Mouse (Mus musculus) limb, embryonic 13.5 days (tissue): ENCODE measurements around the gene Samd1. TPM values are rescaled to one million over a fixed set of nuclear protein-coding genes. Genes with fewer than 3 reads are reported as not detected.

Experiments used
- ATAC-seq: fragments of 200-750 bp; cut with Nextera tagmentation; 2 replicates; pipeline ENCODE4 v1.8.0; 2017; ENCODE audit warnings: low read depth, moderate number of reproducible peaks, moderate TSS enrichment; ENCODE audit not compliant: low FRiP score
- H3K27ac ChIP-seq: fragments of 300-500 bp; sonication (generic); 2 replicates; pipeline ENCODE4 v1.5.1; 2015; ENCODE audit warnings: inconsistent platforms, mild to moderate bottlenecking, moderate library complexity
- H3K27me3 ChIP-seq: fragments of 300-500 bp; sonication (generic); 2 replicates; pipeline ENCODE4 v1.6.1; 2015; ENCODE audit warnings: mild to moderate bottlenecking, inconsistent platforms
- H3K36me3 ChIP-seq: fragments of 300-500 bp; sonication (generic); 2 replicates; pipeline ENCODE4 v1.6.1; 2015; ENCODE audit warnings: inconsistent platforms, mild to moderate bottlenecking, moderate library complexity
- H3K4me1 ChIP-seq: fragments of 300-500 bp; sonication (generic); 2 replicates; pipeline ENCODE4 v1.6.1; 2015; ENCODE audit warnings: inconsistent platforms
- H3K4me2 ChIP-seq: fragments of 300-500 bp; sonication (generic); replicated peaks from 2 replicates; pipeline ENCODE4 v1.6.1; 2015; ENCODE audit warnings: inconsistent platforms, mild to moderate bottlenecking, moderate library complexity
- H3K4me3 ChIP-seq: fragments of 300-500 bp; sonication (generic); 2 replicates; pipeline ENCODE4 v1.5.1; 2015; ENCODE audit warnings: moderate library complexity, mild to moderate bottlenecking, inconsistent platforms
- H3K9ac ChIP-seq: fragments of 300-500 bp; sonication (generic); 2 replicates; pipeline ENCODE4 v1.6.1; 2015; ENCODE audit warnings: mild to moderate bottlenecking, inconsistent platforms
- H3K9me3 ChIP-seq: fragments of 300-500 bp; sonication (generic); 2 replicates; pipeline ENCODE4 v1.6.1; 2016; ENCODE audit warnings: inconsistent platforms
- WGBS: fragments of 180-500 bp; shearing (Covaris S2); methylation state at CpG from one replicate; pipeline ENCODE4 v1.1.7; 2015; 5-methylcytosine and 5-hydroxymethylcytosine counted together
- microRNA counts: library from miRNA; unstranded; fragments of <30 nt; microRNA quantifications from one replicate; lab custom pipeline; 2016
- microRNA-seq: library from miRNA; unstranded; fragments of <30 nt; microRNA quantifications from one replicate; pipeline ENCODE4, GENCODE M21; 2016
- polyA plus RNA-seq: library from polyadenylated mRNA; unstranded; fragments of >200 nt; fragmentation: Nextera tagmentation; extraction: Ambion mirVana; gene quantifications from 2 replicates; pipeline ENCODE4 v1.2.1, GENCODE M21; 2015

Samd1 gene
- polyA plus RNA-seq, 1 experiment from 2014 or later: 12.4 TPM

DNA sequence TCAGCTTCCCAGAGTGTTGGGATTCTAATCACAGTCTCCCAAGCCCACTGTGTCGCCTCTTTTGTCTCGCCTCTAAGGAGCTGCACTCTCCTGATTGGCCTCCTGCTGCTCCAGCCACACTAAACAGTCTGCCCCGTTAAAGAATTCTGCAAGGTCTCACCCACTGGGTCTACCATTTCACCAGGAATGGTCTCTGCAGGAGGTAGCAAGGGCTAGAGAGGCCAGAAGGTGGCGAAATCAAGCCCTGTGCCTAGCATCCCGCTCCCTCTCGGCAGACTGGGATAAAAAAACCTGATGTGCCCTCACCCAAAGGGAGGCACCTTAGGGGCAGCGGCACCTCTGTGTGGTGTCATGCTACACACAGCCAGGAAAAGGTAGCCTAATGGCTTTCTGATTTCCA, 46.6 kb downstream of the Samd1 start:
- H3K27me3 ChIP-seq: peaks cover 82% of the 10 kb centered on the region
- no peak overlapping the region for H3K4me3 ChIP-seq
- no peak overlapping the region for H3K4me2 ChIP-seq
- WGBS: 8% methylated on average over 7 of the region's 7 CpGs
- no peak overlapping the region for H3K27ac ChIP-seq
- H3K36me3 ChIP-seq: no peaks in the 10 kb centered on the region
- peaks cover 22% of the 10 kb centered on the region for H3K4me1 ChIP-seq
- no peaks in the 10 kb centered on the region for H3K9me3 ChIP-seq
- no peak overlapping the region for H3K9ac ChIP-seq
- ATAC-seq: no peak

DNA sequence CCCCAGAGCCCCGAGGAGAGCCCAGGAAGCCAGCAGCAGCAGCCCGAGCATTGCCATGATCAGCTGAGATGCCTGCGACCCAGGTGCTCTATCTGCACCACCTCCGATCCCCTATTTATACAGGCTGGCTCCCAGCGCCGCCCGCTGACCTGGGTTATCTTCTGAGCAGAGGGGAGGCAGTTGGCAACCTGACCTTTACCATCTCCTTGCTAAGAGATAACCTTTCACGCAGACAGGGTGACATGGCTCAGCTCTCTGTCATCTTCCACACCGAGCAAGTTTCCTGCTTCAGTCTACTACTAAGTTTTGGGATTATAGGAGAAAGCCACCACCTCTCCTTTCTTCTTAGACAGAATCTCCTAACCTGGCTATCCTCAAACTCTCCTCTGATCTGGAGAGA, 47.4 kb downstream of the Samd1 start, which contains the start of gene Rln3:
Rln3 (minus strand) TSS at position 101 of the 400 bp plus-strand sequence.
- no peak within 1 kb of the TSS for H3K9ac ChIP-seq
- H3K27ac ChIP-seq: no peak within 1 kb of the TSS
- H3K36me3 ChIP-seq: no peaks in the 10 kb centered on the region
- H3K9me3 ChIP-seq: no peaks in the 10 kb centered on the region
- H3K4me2 ChIP-seq: peak within 1 kb of the TSS; percentile 31; the same call in 1 of the 2 replicates
- 6% methylated on average over 9 of the region's 9 CpGs for WGBS
- peaks cover 22% of the 10 kb centered on the region for H3K4me1 ChIP-seq
- H3K27me3 ChIP-seq: peaks cover 74% of the 10 kb centered on the region
- H3K4me3 ChIP-seq: peak within 1 kb of the TSS; percentile 3; the same call in 1 of the 2 replicates
- no peak for ATAC-seq

DNA sequence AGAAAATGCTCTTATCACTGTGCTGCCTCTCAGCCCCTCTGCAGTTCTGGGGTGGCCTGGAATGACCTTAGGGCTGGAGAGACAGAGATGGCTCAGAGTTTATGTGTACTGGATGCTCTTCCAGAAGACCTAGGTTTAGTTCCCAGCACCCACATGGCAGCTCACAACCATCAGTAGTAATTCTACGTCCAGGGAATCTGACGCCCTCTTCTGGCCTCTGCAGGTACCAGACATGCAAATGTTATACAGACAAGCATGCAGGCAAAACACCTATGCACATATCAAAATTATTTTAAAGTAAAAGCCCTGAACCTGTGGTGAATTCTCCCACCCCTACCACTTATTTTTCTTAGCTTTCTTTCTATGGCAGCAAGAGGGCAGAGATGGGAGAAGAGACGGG, 49.0 kb downstream of the Samd1 start:
- Histone ChIP-seq H3K4me3 (no peak overlapping the region), H3K27me3 (peaks cover 58% of the 10 kb centered on the region), H3K9me3 (no peaks in the 10 kb centered on the region), H3K9ac (no peak overlapping the region), H3K4me1 (peaks cover 22% of the 10 kb centered on the region), H3K36me3 (no peaks in the 10 kb centered on the region), H3K4me2 (no peak overlapping the region), H3K27ac (no peak overlapping the region)
- no peak for ATAC-seq
- 80% methylated on average over 3 of the region's 3 CpGs for whole genome bisulfite sequencing

DNA sequence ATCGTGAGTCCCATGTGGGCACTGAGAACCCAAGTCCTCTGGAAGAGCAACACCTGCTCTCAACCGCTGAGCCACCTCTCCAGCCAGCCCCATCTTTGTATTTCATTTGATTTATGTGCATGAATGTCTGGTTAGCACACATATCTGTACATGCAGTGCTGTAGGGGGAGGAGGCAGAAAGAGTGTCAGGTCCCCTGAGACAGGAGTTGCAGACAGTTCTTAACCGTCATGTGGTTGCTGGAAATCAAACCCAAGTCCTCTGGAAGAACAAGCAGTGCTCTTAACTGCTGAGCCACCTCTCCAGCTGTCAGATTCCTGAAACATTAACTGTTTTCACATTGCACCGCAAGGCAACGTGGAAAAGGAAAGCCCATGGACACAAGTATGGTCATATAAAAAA, 50.7 kb downstream of the Samd1 start:
- Histone ChIP-seq H3K36me3 (no peaks in the 10 kb centered on the region), H3K4me3 (no peak overlapping the region), H3K9me3 (no peaks in the 10 kb centered on the region), H3K4me1 (peaks cover 9% of the 10 kb centered on the region; the same call in 1 of the 2 replicates), H3K27me3 (peaks cover 41% of the 10 kb centered on the region), H3K27ac (no peak overlapping the region), H3K4me2 (no peak overlapping the region), H3K9ac (no peak overlapping the region)
- no peak; the same call in 1 of the 2 replicates for ATAC-seq
- 50% methylated on average over 5 of the region's 5 CpGs for WGBS

MicroRNA genes within 50 kb of the gene (microRNA counts, 519-probe panel; counts per million panel counts)
- microRNA mmu-miR-1199 (lab: Ali Mortazavi, UCI): not detected

Small RNA genes lying within 50 kb of the gene (microRNA-seq; reads per million reads assigned to microRNA genes)
- gene Mir1199 (not detected), gene Mir8111 (3.0 reads per million, percentile 12 among the genes with 10 or more reads in this experiment)

Other genes starting within 250 kb of the Samd1 start
- gene Adgrl1, start 97.6 kb upstream of the Samd1 start, polyA plus RNA-seq: 28.1 and 29.3 TPM in 2 replicates
- gene Gm10644, start 42.5 kb upstream of the Samd1 start, polyA plus RNA-seq: 0.40 and 0.43 TPM in 2 replicates
- gene Asf1b, start 42.2 kb upstream of the Samd1 start, polyA plus RNA-seq: 51.4 and 52.9 TPM in 2 replicates
- 169 and 174 TPM in 2 replicates for gene Prkaca, start 24.7 kb upstream of the Samd1 start, polyA plus RNA-seq
- gene 1700067K01Rik, start 3.8 kb downstream of the Samd1 start, polyA plus RNA-seq: 1.3 and 1.4 TPM in 2 replicates
- 0.22 and 0.31 TPM in 2 replicates for gene 2210011C24Rik, start 14.5 kb downstream of the Samd1 start, polyA plus RNA-seq
- 6.6 and 7.6 TPM in 2 replicates for gene Palm3, start 23.8 kb downstream of the Samd1 start, polyA plus RNA-seq
- gene Il27ra, start 44.9 kb downstream of the Samd1 start, polyA plus RNA-seq: 0.98 and 1.1 TPM in 2 replicates
- gene Rln3, start 47.3 kb downstream of the Samd1 start, polyA plus RNA-seq: not detected in 2 replicates
- gene Gm10643, start 67.5 kb downstream of the Samd1 start, polyA plus RNA-seq: 1.5 and 1.6 TPM in 2 replicates
- gene Rfx1, start 69.2 kb downstream of the Samd1 start, polyA plus RNA-seq: 9.5 and 10.1 TPM in 2 replicates
- 12.4 and 13.3 TPM in 2 replicates for gene Dcaf15, start 107.1 kb downstream of the Samd1 start, polyA plus RNA-seq
- 1.9 and 2.2 TPM in 2 replicates for gene Podnl1, start 128.3 kb downstream of the Samd1 start, polyA plus RNA-seq
- 27.6 and 29.3 TPM in 2 replicates for gene Cc2d1a, start 150.3 kb downstream of the Samd1 start, polyA plus RNA-seq
- gene 4930432K21Rik, start 150.4 kb downstream of the Samd1 start, polyA plus RNA-seq: 1.6 and 2.0 TPM in 2 replicates
- gene Nanos3, start 187.5 kb downstream of the Samd1 start, polyA plus RNA-seq: 5.7 TPM in 2 replicates
- 23.5 and 23.9 TPM in 2 replicates for gene Zswim4, start 239.4 kb downstream of the Samd1 start, polyA plus RNA-seq